Comparison of ENCODE assay signal across 8 mouse cellular contexts in genomic region chr3:107895194-107895719, GRCm38 (mm10). TPM values are rescaled to one million over a fixed set of nuclear protein-coding genes. Genes with fewer than 3 reads are reported as not detected.
DNase-seq lines count a peak whose midpoint lies in the region; ATAC-seq lines count a peak whose summit lies in the region.

No protein-coding gene starts in this region.

- H3K4me1 ChIP-seq in kidney, embryonic 15.5 days, result peaks cover 9% of the 10 kb centered on the region
- H3K4me1 ChIP-seq in embryonic facial prominence, embryonic 11.5 days (ENCODE audit: control insufficient read depth, insufficient read depth, low read length), result no peaks in the 10 kb centered on the region
- peaks cover 3% of the 10 kb centered on the region; the same call in 1 of the 2 replicates for H3K4me1 ChIP-seq in intestine, embryonic 14.5 days (replicated peaks; ENCODE audit: control insufficient read depth, insufficient read depth, low read length)
- peaks cover 7% of the 10 kb centered on the region for H3K4me1 ChIP-seq in midbrain, embryonic 16.5 days (ENCODE audit: control insufficient read depth, insufficient read depth, low read length)

- whole genome bisulfite sequencing in kidney, embryonic 15.5 days, result 7% methylated on average over 6 of the region's 6 CpGs
- 12% methylated on average over 6 of the region's 6 CpGs for WGBS in embryonic facial prominence, embryonic 11.5 days
- WGBS in intestine, embryonic 14.5 days, result 6% methylated on average over 6 of the region's 6 CpGs
- WGBS in midbrain, embryonic 16.5 days, result 11% methylated on average over 6 of the region's 6 CpGs

- no peaks in the 10 kb centered on the region for H3K9me3 ChIP-seq in kidney, embryonic 15.5 days (replicated peaks)
- H3K9me3 ChIP-seq in embryonic facial prominence, embryonic 11.5 days (replicated peaks; ENCODE audit: control insufficient read depth, low read length), result no peaks in the 10 kb centered on the region
- no peaks in the 10 kb centered on the region for H3K9me3 ChIP-seq in intestine, embryonic 14.5 days (ENCODE audit: control insufficient read depth, low read length)
- H3K9me3 ChIP-seq in midbrain, embryonic 16.5 days (replicated peaks; ENCODE audit: control insufficient read depth, low read length, poor library complexity, severe bottlenecking), result no peaks in the 10 kb centered on the region

- peak overlapping the region; percentile 92 for H3K4me2 ChIP-seq in kidney, embryonic 15.5 days
- H3K4me2 ChIP-seq in embryonic facial prominence, embryonic 11.5 days (ENCODE audit: low read depth, low read length), result peak overlapping the region; percentile 81
- peak overlapping the region; percentile 69 for H3K4me2 ChIP-seq in intestine, embryonic 14.5 days (ENCODE audit: low read length)
- peak overlapping the region; percentile 81 for H3K4me2 ChIP-seq in midbrain, embryonic 16.5 days (ENCODE audit: low read length)

- peak; percentile 11; the same call in 1 of the 2 replicates for ATAC-seq in kidney, embryonic 15.5 days (replicated peaks; ENCODE audit: low FRiP score)
- ATAC-seq in embryonic facial prominence, embryonic 11.5 days (replicated peaks; ENCODE audit: insufficient number of reproducible peaks, low FRiP score, low TSS enrichment, low read depth), result peak; percentile 39
- peak; percentile 26; the same call in 1 of the 2 replicates for ATAC-seq in intestine, embryonic 14.5 days (replicated peaks; ENCODE audit: low FRiP score, low TSS enrichment, low read depth)
- ATAC-seq in midbrain, embryonic 16.5 days, result peak; percentile 21

- H3K27ac ChIP-seq in kidney, embryonic 15.5 days, result no peak overlapping the region; the same call in 1 of the 2 replicates
- H3K27ac ChIP-seq in embryonic facial prominence, embryonic 11.5 days (replicated peaks; ENCODE audit: low read depth, low read length), result no peak overlapping the region
- 0 out of 2 replicates have a peak overlapping the region, but pooled peaks have one; percentile 67 for H3K27ac ChIP-seq in intestine, embryonic 14.5 days (ENCODE audit: low read depth)
- no peak overlapping the region for H3K27ac ChIP-seq in midbrain, embryonic 16.5 days (ENCODE audit: low read length)

- H3K9ac ChIP-seq in kidney, embryonic 15.5 days, result peak overlapping the region; percentile 81
- peak overlapping the region; percentile 91 for H3K9ac ChIP-seq in embryonic facial prominence, embryonic 11.5 days (replicated peaks; ENCODE audit: low read length)
- peak overlapping the region; percentile 74 for H3K9ac ChIP-seq in intestine, embryonic 14.5 days (ENCODE audit: low read length)
- H3K9ac ChIP-seq in midbrain, embryonic 16.5 days (ENCODE audit: low read depth, low read length), result peak overlapping the region; percentile 91

- H3K4me3 ChIP-seq in kidney, embryonic 15.5 days (replicated peaks), result peak overlapping the region; percentile 80
- peak overlapping the region; percentile 79 for H3K4me3 ChIP-seq in embryonic facial prominence, embryonic 11.5 days (ENCODE audit: low read depth, low read length)
- H3K4me3 ChIP-seq in intestine, embryonic 14.5 days (ENCODE audit: low read depth, low read length), result peak overlapping the region; percentile 70
- peak overlapping the region; percentile 87 for H3K4me3 ChIP-seq in midbrain, embryonic 16.5 days (ENCODE audit: low read depth, low read length)

- no peak for DNase-seq in kidney, adult 8-10 months
- DNase-seq in embryonic facial prominence, embryonic 11.5 days (ENCODE audit: low spot score), result no peak
- no peak for DNase-seq in intestine, embryonic 14.5 days (ENCODE audit: low spot score)
- no peak for DNase-seq in thymus, postnatal 4 days
- no peak for DNase-seq in cerebellum, adult 11 months
- DNase-seq in frontal cortex, postnatal 14 days (ENCODE audit: low spot score in 2 of 2), result no peak

- peaks cover 21% of the 10 kb centered on the region; the same call in 1 of the 2 replicates for H3K36me3 ChIP-seq in kidney, embryonic 15.5 days
- H3K36me3 ChIP-seq in embryonic facial prominence, embryonic 11.5 days (replicated peaks; ENCODE audit: control insufficient read depth, insufficient read depth, low read depth, low read length), result peaks cover 2% of the 10 kb centered on the region; the same call in 1 of the 2 replicates
- H3K36me3 ChIP-seq in intestine, embryonic 14.5 days (ENCODE audit: control insufficient read depth, insufficient read depth, low read length), result peaks cover 33% of the 10 kb centered on the region
- peaks cover 16% of the 10 kb centered on the region for H3K36me3 ChIP-seq in midbrain, embryonic 16.5 days (ENCODE audit: control insufficient read depth, insufficient read depth, low read length)

- no peaks in the 10 kb centered on the region for H3K27me3 ChIP-seq in kidney, embryonic 15.5 days
- H3K27me3 ChIP-seq in embryonic facial prominence, embryonic 11.5 days (ENCODE audit: control insufficient read depth, insufficient read depth, low read length), result no peaks in the 10 kb centered on the region
- no peaks in the 10 kb centered on the region for H3K27me3 ChIP-seq in intestine, embryonic 14.5 days (replicated peaks; ENCODE audit: control insufficient read depth, insufficient read depth, low read length)
- H3K27me3 ChIP-seq in midbrain, embryonic 16.5 days (ENCODE audit: control insufficient read depth, insufficient read depth, low read depth, low read length), result no peaks in the 10 kb centered on the region

RNA-seq across cellular contexts. Expression of gene Gstm5, which starts 0.4 kb away (rescaled TPM):
- 162 and 169 TPM in 2 replicates for polyA plus RNA-seq in kidney, embryonic 15.5 days (2015; fragmentation: Nextera tagmentation; extraction: Ambion mirVana)
- 272 and 278 TPM in 2 replicates for polyA plus RNA-seq in embryonic facial prominence, embryonic 11.5 days (2014; fragmentation: Nextera tagmentation; extraction: Ambion mirVana)
- 196 and 223 TPM in 2 replicates for polyA plus RNA-seq in intestine, embryonic 14.5 days (2014; fragmentation: Nextera tagmentation; extraction: Ambion mirVana)
- polyA plus RNA-seq in midbrain, embryonic 16.5 days (2015; fragmentation: Nextera tagmentation; extraction: Ambion mirVana), result 225 and 239 TPM in 2 replicates

RNA-seq across cellular contexts. Expression of gene Eps8l3, which starts 18.2 kb away (rescaled TPM):
- polyA plus RNA-seq in kidney, embryonic 15.5 days (2015; fragmentation: Nextera tagmentation; extraction: Ambion mirVana), result 0.73 TPM in 1 of 2 replicates, not detected in the other
- polyA plus RNA-seq in embryonic facial prominence, embryonic 11.5 days (2014; fragmentation: Nextera tagmentation; extraction: Ambion mirVana), result not detected in 2 replicates
- 66.9 and 82.6 TPM in 2 replicates for polyA plus RNA-seq in intestine, embryonic 14.5 days (2014; fragmentation: Nextera tagmentation; extraction: Ambion mirVana)
- not detected in 2 replicates for polyA plus RNA-seq in midbrain, embryonic 16.5 days (2015; fragmentation: Nextera tagmentation; extraction: Ambion mirVana)

RNA-seq across cellular contexts. Expression of gene Gstm7, which starts 36.4 kb away (rescaled TPM):
- polyA plus RNA-seq in kidney, embryonic 15.5 days (2015; fragmentation: Nextera tagmentation; extraction: Ambion mirVana), result 16.6 and 21.3 TPM in 2 replicates
- polyA plus RNA-seq in embryonic facial prominence, embryonic 11.5 days (2014; fragmentation: Nextera tagmentation; extraction: Ambion mirVana), result 42.0 and 47.1 TPM in 2 replicates
- polyA plus RNA-seq in intestine, embryonic 14.5 days (2014; fragmentation: Nextera tagmentation; extraction: Ambion mirVana), result 21.3 and 23.4 TPM in 2 replicates
- 44.7 and 62.2 TPM in 2 replicates for polyA plus RNA-seq in midbrain, embryonic 16.5 days (2015; fragmentation: Nextera tagmentation; extraction: Ambion mirVana)

RNA-seq across cellular contexts. Expression of gene Gstm6, which starts 48.3 kb away (rescaled TPM):
- 7.5 and 8.4 TPM in 2 replicates for polyA plus RNA-seq in kidney, embryonic 15.5 days (2015; fragmentation: Nextera tagmentation; extraction: Ambion mirVana)
- polyA plus RNA-seq in embryonic facial prominence, embryonic 11.5 days (2014; fragmentation: Nextera tagmentation; extraction: Ambion mirVana), result 11.7 and 12.6 TPM in 2 replicates
- 8.7 and 11.6 TPM in 2 replicates for polyA plus RNA-seq in intestine, embryonic 14.5 days (2014; fragmentation: Nextera tagmentation; extraction: Ambion mirVana)
- 21.2 and 23.2 TPM in 2 replicates for polyA plus RNA-seq in midbrain, embryonic 16.5 days (2015; fragmentation: Nextera tagmentation; extraction: Ambion mirVana)

Comparison
In these comparisons a context has a peak if more than half of its experiments do, and no peak if none do; other contexts are left out.
1. RNA of gene Eps8l3, which starts 18.2 kb away (polyA plus RNA-seq): 66.9 to 82.6 TPM in intestine, embryonic 14.5 days; not detected in embryonic facial prominence, embryonic 11.5 days, 0.73 TPM in kidney, embryonic 15.5 days and not detected in midbrain, embryonic 16.5 days; every median in the first group is over 10 times any median in the second.
2. Peak in every context shown above with its lines, with median percentiles within 50 percentile points of each other: ATAC-seq, H3K4me2 ChIP-seq, H3K4me3 ChIP-seq and H3K9ac ChIP-seq.